Mouse (Mus musculus) brain, embryonic 14.5 days (tissue): Measurements from ENCODE around the gene Ribc2.

Experiments
- CTCF ChIP-seq: fragments of 200-500 bp; IDR thresholded peaks from 2 replicates; pipeline ENCODE4 v1.5.1; 2012; ENCODE audit warnings: inconsistent platforms, mild to moderate bottlenecking, moderate library complexity, borderline replicate concordance; ENCODE audit not compliant: insufficient read depth, insufficient read length; ENCODE audit errors: extremely low read depth
- POLR2A ChIP-seq: fragments of 200-500 bp; IDR thresholded peaks from 2 replicates; pipeline ENCODE4 v1.6.1; 2012; ENCODE audit warnings: mild to moderate bottlenecking, inconsistent platforms, borderline replicate concordance; ENCODE audit not compliant: poor library complexity, insufficient read depth, insufficient read length, severe bottlenecking; ENCODE audit errors: extremely low read depth

DNA sequence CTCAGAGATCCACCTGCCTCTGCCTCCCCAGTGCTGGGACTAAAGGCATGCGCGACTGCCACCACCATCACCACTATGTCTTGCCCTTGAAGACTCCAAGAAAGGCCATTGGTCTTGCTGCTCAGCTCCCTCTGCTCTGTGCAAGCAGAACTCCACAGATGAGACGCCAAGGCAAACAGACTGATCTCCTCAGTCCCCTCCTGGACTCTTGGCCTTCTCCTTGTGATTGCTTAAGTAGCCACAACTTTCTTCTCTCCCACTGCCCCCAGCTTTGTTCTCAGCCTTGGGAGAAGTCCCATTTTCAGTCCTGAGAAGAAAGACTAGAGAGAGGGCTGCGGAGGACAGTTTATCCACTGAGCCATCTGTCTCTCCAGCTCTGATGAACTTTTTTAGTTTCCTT, 50.2 kb downstream of the Ribc2 start:
- TF ChIP-seq CTCF: no peak
- TF ChIP-seq POLR2A: no peak
